Mouse (Mus musculus) MEL-GATA-1-ER (cell line): Measurements from ENCODE around the gene Rhbdf1.

ENCODE experiments used
- DNase-seq: peaks from one replicate; pipeline ENCODE4 v3.0.0-alpha.2; 2012; ENCODE audit warnings: low read depth; ENCODE audit errors: extremely low read depth

Rhbdf1 gene

GRCm38 (mm10) chr11:32190603-32191110, 31.4 kb downstream of the Rhbdf1 start:
- no peak for DNase-seq

- no peak for DNase-seq
Measured at GRCm38 (mm10) chr11:32190119-32190518, 32.0 kb downstream of the Rhbdf1 start.

- DNase-seq, result no peak
Measured at GRCm38 (mm10) chr11:32189434-32189833, 32.7 kb downstream of the Rhbdf1 start.

GRCm38 (mm10) chr11:32188881-32189280, 33.2 kb downstream of the Rhbdf1 start:
- DNase-seq, result no peak

GRCm38 (mm10) chr11:32187256-32187655, 34.8 kb downstream of the Rhbdf1 start:
- DNase-seq, result no peak

GRCm38 (mm10) chr11:32186031-32186430, 36.1 kb downstream of the Rhbdf1 start:
- DNase-seq, result no peak

- no peak for DNase-seq
Measured at GRCm38 (mm10) chr11:32184469-32184868, 37.6 kb downstream of the Rhbdf1 start.

GRCm38 (mm10) chr11:32181973-32182868, 39.9 kb downstream of the Rhbdf1 start:
- DNase-seq, result no peak

GRCm38 (mm10) chr11:32181246-32181645, 40.9 kb downstream of the Rhbdf1 start:
- no peak for DNase-seq

GRCm38 (mm10) chr11:32178506-32178905, 43.6 kb downstream of the Rhbdf1 start:
- no peak for DNase-seq

- no peak for DNase-seq
Measured at GRCm38 (mm10) chr11:32166683-32167082, 55.4 kb downstream of the Rhbdf1 start.

GRCm38 (mm10) chr11:32161922-32162804, 59.9 kb downstream of the Rhbdf1 start:
- DNase-seq, result peak; percentile 41

GRCm38 (mm10) chr11:32161500-32161899, 60.6 kb downstream of the Rhbdf1 start:
- no peak for DNase-seq

GRCm38 (mm10) chr11:32160341-32160740, 61.8 kb downstream of the Rhbdf1 start:
- DNase-seq, result no peak
